Mouse (Mus musculus): ENCODE measurements around the gene Relch.

DNA sequence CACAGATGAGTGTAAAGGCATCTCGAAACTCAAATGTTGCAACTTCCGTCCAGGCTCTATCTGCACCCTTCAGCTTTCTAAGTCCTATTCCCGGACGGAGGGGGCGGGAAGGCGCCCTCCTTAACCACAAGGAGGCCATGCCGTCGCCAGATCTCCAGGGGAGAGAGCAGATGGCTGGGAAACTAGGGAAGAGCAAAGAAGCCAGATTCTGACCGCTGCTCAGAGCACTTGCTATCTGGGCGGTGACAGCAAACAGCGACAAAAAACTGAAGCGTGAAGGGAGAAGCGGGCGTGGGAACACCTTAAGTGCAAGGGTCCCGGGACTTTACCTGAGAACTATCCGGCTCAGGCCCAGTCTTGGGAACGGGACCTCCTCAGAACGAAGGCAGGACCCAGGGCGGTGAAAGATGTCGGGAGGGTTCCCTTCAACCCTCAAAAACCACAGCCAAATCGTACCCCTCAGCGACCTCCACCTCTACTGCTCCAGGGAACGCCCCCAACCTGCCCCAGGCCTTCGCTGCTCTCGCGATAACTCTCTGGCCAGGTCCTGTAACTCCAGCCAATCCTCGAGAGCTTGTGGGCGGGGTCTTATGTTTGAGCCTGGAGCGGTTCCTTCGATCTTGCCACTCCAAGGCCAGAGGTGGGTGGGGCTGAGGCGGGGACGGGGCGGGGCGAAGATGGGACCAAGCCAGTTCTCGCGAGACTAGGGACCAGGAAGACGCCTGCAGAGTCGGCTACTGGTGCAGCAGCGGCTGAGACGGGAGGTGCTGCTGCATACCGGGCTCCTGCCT lies at the start of gene Relch, which contains the start of gene Pign:
- TF ChIP-seq SRF (IDR thresholded peaks at IDR 0.05; ENCODE audit: control insufficient read depth, insufficient read length, low read depth) (no peak), TCF12 (IDR thresholded peaks at IDR 0.05; ENCODE audit: insufficient read depth, poor library complexity, severe bottlenecking) (no peak), MYOG (IDR thresholded peaks at IDR 0.05; ENCODE audit: control insufficient read depth in 1 of 3, insufficient read depth in 1 of 3, insufficient read length in 2 of 3, low read depth in 2 of 3) (no peak)

All from myocyte (in vitro differentiated cells).